Mouse (Mus musculus) heart, embryonic 14.5 days (tissue): ENCODE results near the gene Mmgt1. TPM values are rescaled to one million over a fixed set of nuclear protein-coding genes. Genes with fewer than 3 reads are reported as not detected.
A peak's percentile ranks its signal among the peaks of the same experiment; 100 is the strongest.

Experiments used
- ATAC-seq: fragments of 200-750 bp; cut with Nextera tagmentation; 2 replicates; pipeline ENCODE4 v1.8.0; 2017; ENCODE audit warnings: low read depth, moderate TSS enrichment; ENCODE audit not compliant: insufficient number of reproducible peaks, insufficient read depth, low FRiP score
- H3K27ac ChIP-seq, 2 experiments: fragments of 200-500 bp in 1 of 2; fragments of 300-500 bp in 1 of 2; sonication (generic) in 1 of 2; replicated peaks in 1 of 2; 2 replicates each; pipeline ENCODE4 v1.5.1; 2012 to 2014; ENCODE audit warnings: low read depth in 2 of 2, low read length in 2 of 2, control low read depth in 1 of 2, mild to moderate bottlenecking in 1 of 2, mixed read lengths in 1 of 2; ENCODE audit not compliant: control insufficient read depth in 1 of 2, insufficient read depth in 1 of 2
- H3K27me3 ChIP-seq: fragments of 300-500 bp; sonication (generic); 2 replicates; pipeline ENCODE4 v1.6.1; 2014; ENCODE audit warnings: mild to moderate bottlenecking, low read length, control low read depth; ENCODE audit not compliant: control insufficient read depth, insufficient read depth
- H3K36me3 ChIP-seq: fragments of 300-500 bp; sonication (generic); 2 replicates; pipeline ENCODE4 v1.6.1; 2014; ENCODE audit warnings: mild to moderate bottlenecking, control low read depth, low read length, mixed read lengths; ENCODE audit not compliant: control insufficient read depth, insufficient read depth
- H3K4me1 ChIP-seq, 2 experiments: fragments of 200-500 bp in 1 of 2; fragments of 300-500 bp in 1 of 2; sonication (generic) in 1 of 2; 2 replicates each; pipeline ENCODE4 v1.6.1; 2012 to 2014; ENCODE audit warnings: low read length in 2 of 2, control low read depth in 1 of 2, mixed read lengths in 1 of 2; ENCODE audit not compliant: control insufficient read depth in 2 of 2, insufficient read depth in 2 of 2
- H3K4me2 ChIP-seq: fragments of 300-500 bp; sonication (generic); 2 replicates; pipeline ENCODE4 v1.6.1; 2014; ENCODE audit warnings: mild to moderate bottlenecking, low read length
- H3K4me3 ChIP-seq, 2 experiments: fragments of 200-500 bp in 1 of 2; fragments of 300-500 bp in 1 of 2; sonication (generic) in 1 of 2; 2 replicates each; pipeline ENCODE4 v1.5.1; 2012 to 2014; ENCODE audit warnings: low read length in 2 of 2, mild to moderate bottlenecking in 2 of 2, control low read depth in 1 of 2, low read depth in 1 of 2, moderate library complexity in 1 of 2; ENCODE audit not compliant: control insufficient read depth in 1 of 2, insufficient read depth in 1 of 2
- H3K9ac ChIP-seq: fragments of 300-500 bp; sonication (generic); 2 replicates; pipeline ENCODE4 v1.6.1; 2014; ENCODE audit warnings: mild to moderate bottlenecking, low read length
- H3K9me3 ChIP-seq: fragments of 300-500 bp; sonication (generic); 2 replicates; pipeline ENCODE4 v1.6.1; 2016; ENCODE audit warnings: low read length, control low read depth; ENCODE audit not compliant: control insufficient read depth
- WGBS: fragments of 180-500 bp; shearing (Covaris S2); extraction: QIAGEN DNeasy Blood & Tissue Kit; methylation state at CpG from one replicate; pipeline ENCODE4 v1.1.7; 2014; 5-methylcytosine and 5-hydroxymethylcytosine counted together
- polyA plus RNA-seq: library from polyadenylated mRNA; unstranded; fragments of >200 nt; fragmentation: Nextera tagmentation; extraction: Ambion mirVana; gene quantifications from 2 replicates; pipeline ENCODE4 v1.2.1, GENCODE M21; 2014

Mmgt1 gene
- polyA plus RNA-seq, 1 experiment from 2014 or later: 27.5 TPM

DNA sequence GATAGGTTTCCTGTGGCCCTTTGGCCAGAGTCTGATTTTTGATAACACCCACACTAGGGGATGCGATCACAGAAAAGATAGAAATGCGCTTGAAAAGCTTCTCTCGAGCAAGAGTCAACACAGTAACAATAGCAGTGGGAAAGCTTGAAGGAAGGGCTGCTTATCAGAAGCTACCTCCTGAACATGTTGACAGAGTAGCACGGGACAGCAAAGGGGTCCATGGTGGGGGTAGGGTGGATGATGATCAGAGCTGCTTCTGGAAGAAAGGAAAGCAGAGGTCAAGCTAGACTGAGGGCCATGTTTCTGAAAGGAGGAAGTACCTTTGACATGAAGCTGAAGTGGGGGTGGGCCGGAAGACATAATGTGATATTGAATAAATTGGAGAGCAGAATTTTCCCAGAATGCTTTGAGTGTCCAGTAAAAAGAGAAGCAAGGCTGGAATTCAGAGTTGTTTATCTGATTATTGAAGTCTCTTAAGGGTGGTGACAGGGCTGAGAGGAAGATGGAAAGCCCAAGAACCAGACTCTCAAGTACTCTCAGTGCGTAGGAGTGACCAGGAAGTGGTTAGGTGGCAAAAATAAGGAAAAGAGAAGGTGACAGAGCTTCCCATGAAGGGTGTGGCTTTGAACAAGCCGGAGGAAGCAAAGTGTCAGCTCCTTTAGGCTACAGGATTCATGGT, 9.3 kb upstream of the Mmgt1 start:
- H3K4me2 ChIP-seq: no peak overlapping the region
- H3K9me3 ChIP-seq: no peaks in the 10 kb centered on the region
- H3K36me3 ChIP-seq: no peaks in the 10 kb centered on the region
- H3K9ac ChIP-seq: no peak overlapping the region
- 44% methylated on average over 7 of the region's 7 CpGs for WGBS
- no peak for ATAC-seq
- no peaks in the 10 kb centered on the region for H3K4me1 ChIP-seq
- no peaks in the 10 kb centered on the region for H3K27me3 ChIP-seq
- H3K27ac ChIP-seq: no peak overlapping the region; a peak in 1 of 4 replicates
- no peak overlapping the region for H3K4me3 ChIP-seq

DNA sequence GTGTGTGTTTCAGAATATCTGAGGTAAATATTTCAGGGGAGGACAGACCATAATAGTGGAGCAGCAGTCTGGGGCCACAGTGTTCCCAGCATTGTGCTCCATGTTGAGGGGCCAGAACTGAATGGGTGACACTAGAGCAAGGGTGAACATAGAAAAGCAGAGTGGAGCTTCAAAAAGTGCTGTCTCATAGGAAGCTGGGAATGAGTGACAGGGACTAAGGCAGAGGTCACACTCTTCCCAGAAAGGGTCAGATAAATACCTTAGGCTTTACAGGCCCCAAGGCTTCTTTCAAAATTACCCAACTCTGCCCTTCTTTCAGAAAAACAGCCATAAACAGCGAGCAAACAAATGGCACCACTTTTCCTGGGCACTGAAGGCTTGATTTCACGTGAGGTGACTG, 8.7 kb upstream of the Mmgt1 start:
- ATAC-seq: no peak
- H3K4me3 ChIP-seq: no peak overlapping the region
- 46% methylated on average over 2 of the region's 2 CpGs for WGBS
- H3K4me2 ChIP-seq: no peak overlapping the region
- H3K36me3 ChIP-seq: no peaks in the 10 kb centered on the region
- no peaks in the 10 kb centered on the region for H3K4me1 ChIP-seq
- no peak overlapping the region for H3K9ac ChIP-seq
- no peak overlapping the region for H3K27ac ChIP-seq
- H3K9me3 ChIP-seq: no peaks in the 10 kb centered on the region
- no peaks in the 10 kb centered on the region for H3K27me3 ChIP-seq

DNA sequence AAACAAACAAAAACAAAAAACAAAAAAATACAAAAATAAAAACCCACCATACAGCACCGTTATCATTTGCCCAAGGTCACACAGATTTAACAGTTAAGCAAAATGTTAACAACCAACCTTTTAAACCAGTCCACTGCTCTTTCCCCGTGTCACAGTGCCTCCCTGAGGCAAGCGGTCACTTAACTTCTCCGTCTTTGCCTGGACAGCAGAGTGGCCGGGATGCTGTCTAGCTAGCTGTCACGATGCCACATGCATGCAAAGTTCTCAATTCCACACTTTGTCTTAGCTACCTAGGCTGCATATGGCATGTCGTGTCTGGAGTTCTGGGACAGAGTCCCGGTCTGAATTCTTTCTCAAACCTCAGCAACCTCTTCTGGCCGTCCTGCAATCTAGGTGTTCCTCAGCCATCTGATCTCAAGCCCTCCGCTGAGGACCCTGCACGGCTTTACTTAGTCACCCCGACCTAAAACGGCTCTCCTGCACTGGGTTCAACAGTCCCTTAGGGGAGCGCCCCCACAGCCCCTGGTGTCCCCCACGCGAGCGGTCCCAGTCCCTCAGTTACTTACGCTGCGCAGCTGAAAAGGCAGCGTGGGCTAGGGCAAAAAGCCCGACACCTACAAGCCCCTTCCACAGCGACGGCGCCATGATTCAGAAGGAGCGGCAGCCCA, 516 bp downstream of the Mmgt1 start:
- Histone ChIP-seq H3K4me3 (peak overlapping the region; percentile 75 to 76), H3K36me3 (peaks cover 12% of the 10 kb centered on the region; the same call in 1 of the 2 replicates), H3K27ac (peak overlapping the region; percentile 72 to 80), H3K9me3 (no peaks in the 10 kb centered on the region), H3K9ac (peak overlapping the region; percentile 88), H3K4me2 (peak overlapping the region; percentile 64), H3K4me1 (peaks cover 0 to 4% of the 10 kb centered on the region in 2 experiments; a peak in 2 of 4 replicates), H3K27me3 (no peaks in the 10 kb centered on the region)
- WGBS: 16% methylated on average over 25 of the region's 25 CpGs
- ATAC-seq: no peak

DNA sequence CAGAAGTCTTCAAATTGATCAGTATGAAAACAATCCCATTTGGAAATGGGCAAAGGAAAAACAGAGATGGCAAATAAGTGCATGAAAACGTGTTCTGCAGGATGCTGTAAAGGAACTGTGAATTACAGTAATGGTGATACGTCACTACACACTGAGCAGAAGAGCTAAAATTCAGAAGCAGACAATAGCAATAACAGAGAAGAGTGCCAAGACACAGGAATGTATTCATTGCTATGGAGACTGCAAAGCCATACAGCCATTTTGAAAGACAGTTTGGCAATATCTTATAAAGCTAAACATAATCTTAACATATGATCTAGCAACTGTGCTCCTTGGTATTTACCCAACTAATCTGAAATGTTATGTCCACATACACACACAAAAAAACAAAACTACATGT, 19.7 kb downstream of the Mmgt1 start:
- no peak for ATAC-seq
- Histone ChIP-seq H3K27ac (no peak overlapping the region), H3K27me3 (no peaks in the 10 kb centered on the region), H3K4me1 (no peaks in the 10 kb centered on the region), H3K4me3 (no peak overlapping the region), H3K9me3 (no peaks in the 10 kb centered on the region), H3K9ac (no peak overlapping the region), H3K36me3 (no peaks in the 10 kb centered on the region), H3K4me2 (no peak overlapping the region)
- WGBS: 76% methylated on average over 2 of the region's 2 CpGs

DNA sequence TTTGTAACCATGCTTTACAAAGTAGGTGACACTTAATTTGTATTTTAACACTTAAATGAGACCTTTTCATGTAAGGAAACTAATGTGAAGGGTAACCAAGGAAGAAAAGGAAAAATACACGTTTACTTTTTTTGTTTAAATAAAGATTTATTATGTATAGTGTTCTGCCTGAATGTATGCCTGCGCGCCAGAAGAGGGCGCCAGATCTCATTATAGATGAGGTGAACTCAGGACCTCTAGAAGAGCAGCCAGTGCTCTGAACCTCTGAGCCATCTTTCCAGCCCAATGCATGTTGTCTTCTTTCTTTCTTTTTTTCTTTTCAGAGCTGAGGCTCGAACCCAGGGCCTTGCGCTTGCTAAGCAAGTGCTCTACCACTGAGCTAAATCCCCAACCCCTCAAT, 25.4 kb downstream of the Mmgt1 start:
- H3K9ac ChIP-seq: no peak overlapping the region
- no peaks in the 10 kb centered on the region for H3K36me3 ChIP-seq
- ATAC-seq: no peak
- WGBS: 14% methylated on average over 6 of the region's 6 CpGs
- no peak overlapping the region for H3K4me2 ChIP-seq
- no peak overlapping the region for H3K27ac ChIP-seq
- no peak overlapping the region for H3K4me3 ChIP-seq
- no peaks in the 10 kb centered on the region for H3K9me3 ChIP-seq
- H3K27me3 ChIP-seq: no peaks in the 10 kb centered on the region
- H3K4me1 ChIP-seq: no peaks in the 10 kb centered on the region

DNA sequence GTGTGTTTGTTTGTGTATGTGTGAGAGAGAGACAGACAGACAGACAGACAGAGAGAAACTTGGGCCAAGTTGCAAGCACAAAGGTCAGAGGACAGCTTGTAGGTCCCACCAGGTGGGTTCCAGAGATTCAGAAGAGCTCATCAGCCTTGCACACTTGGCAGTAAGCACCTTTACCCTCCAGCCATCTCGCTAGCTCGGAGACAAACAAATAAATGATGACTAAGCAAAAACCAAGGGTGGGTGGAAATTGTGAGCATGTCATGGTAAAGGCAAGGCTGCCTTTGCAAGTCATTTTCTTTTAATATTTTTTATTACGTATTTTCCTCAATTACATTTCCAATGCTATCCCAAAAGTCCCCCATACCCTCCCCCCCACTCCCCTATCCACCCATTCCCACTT, 44.3 kb downstream of the Mmgt1 start:
- Histone ChIP-seq H3K36me3 (no peaks in the 10 kb centered on the region), H3K4me3 (no peak overlapping the region), H3K27me3 (no peaks in the 10 kb centered on the region), H3K9me3 (no peaks in the 10 kb centered on the region), H3K27ac (no peak overlapping the region), H3K4me2 (no peak overlapping the region), H3K9ac (no peak overlapping the region), H3K4me1 (no peaks in the 10 kb centered on the region)
- 71% methylated on average over 3 of the region's 3 CpGs for WGBS
- no peak for ATAC-seq

DNA sequence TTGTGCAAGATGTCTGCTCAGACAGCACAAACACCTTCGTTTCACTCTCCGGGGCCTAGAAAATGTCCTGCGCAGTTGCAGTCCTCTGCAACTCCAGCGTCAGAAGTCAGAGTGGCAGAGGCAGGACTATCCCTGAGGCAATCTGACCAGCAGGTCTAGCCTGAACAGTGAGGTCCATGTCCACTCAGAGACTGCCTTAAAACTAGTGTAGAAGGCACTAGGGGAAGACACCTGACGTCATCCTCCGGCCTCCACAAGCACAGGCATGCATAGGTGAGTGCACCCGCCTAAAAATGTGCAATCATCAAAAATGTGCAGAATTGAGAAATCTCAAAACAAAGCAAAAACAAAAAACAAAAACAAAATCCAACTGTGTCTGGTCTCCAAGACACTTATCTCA, 48.4 kb downstream of the Mmgt1 start, which contains the start of gene Gm648:
TSS of gene Gm648 (minus strand) at position 101 of the 400 bp plus-strand sequence.
- 75% methylated on average over 7 of the region's 7 CpGs for WGBS
- no peak within 1 kb of the TSS for H3K4me2 ChIP-seq
- H3K4me3 ChIP-seq: no peak within 1 kb of the TSS

More for the DNA sequence above, 48.4 kb downstream of the Mmgt1 start, which contains the start of gene Gm648:
- Histone ChIP-seq H3K36me3 (no peaks in the 10 kb centered on the region), H3K4me1 (no peaks in the 10 kb centered on the region), H3K9me3 (no peaks in the 10 kb centered on the region), H3K27ac (no peak within 1 kb of the TSS), H3K9ac (no peak within 1 kb of the TSS), H3K27me3 (no peaks in the 10 kb centered on the region)
- no peak for ATAC-seq
